Mouse (Mus musculus): ENCODE data around the gene Cdc27. TPM values are rescaled to one million over a fixed set of nuclear protein-coding genes. Genes with fewer than 3 reads are reported as not detected.
"Not testable (repeated sequence)": the region's sequence is repeated elsewhere in the genome, so short reads cannot be mapped to it uniquely, and the experiment has no call there.

The Cdc27 gene
- polyA plus RNA-seq, 1 experiment from 2014 or later: 43.9 TPM

- TF ChIP-seq CTCF (IDR thresholded peaks at IDR 0.05): no peak
- H3K27me3 ChIP-seq: no peaks in the 10 kb centered on the region
- ATAC-seq (no peak), DNase-seq (ENCODE audit: low read depth, low spot score) (no peak)
- POLR2A ChIA-PET: no interaction called here
- in situ Hi-C loops (cut with MboI; ENCODE audit: low pct_unique_long_range_greater_than_20kb): no loop called here
- CTCF ChIA-PET: interaction anchor here (2.1 kb wide), 1 partner anchor 12 kb away, joined by 7 read pairs; no protein-coding TSS in a partner anchor
These were observed 22.1 kb upstream of the Cdc27 start for GRCm38 (mm10) chr11:104572566-104572965.

GRCm38 (mm10) chr11:104572091-104572490 is 21.7 kb upstream of the Cdc27 start:
- H3K27me3 ChIP-seq: no peaks in the 10 kb centered on the region
- ChIA-PET POLR2A (no interaction called here), CTCF (interaction anchor here (2.1 kb wide), 1 partner anchor 12 kb away, joined by 7 read pairs; no protein-coding TSS in a partner anchor)
- ATAC-seq (no peak), DNase-seq (ENCODE audit: low read depth, low spot score) (no peak)
- in situ Hi-C loops (cut with MboI; ENCODE audit: low pct_unique_long_range_greater_than_20kb): no loop called here
- TF ChIP-seq CTCF (IDR thresholded peaks at IDR 0.05): no peak

GRCm38 (mm10) chr11:104571373-104571772 is 21.0 kb upstream of the Cdc27 start:
- DNase-seq (ENCODE audit: low read depth, low spot score); in situ Hi-C loops (cut with MboI; ENCODE audit: low pct_unique_long_range_greater_than_20kb); ATAC-seq; POLR2A ChIA-PET; H3K27me3 ChIP-seq: not testable (repeated sequence)
- CTCF ChIA-PET: interaction anchor here (2.1 kb wide), 1 partner anchor 11 kb away, joined by 7 read pairs; no protein-coding TSS in a partner anchor

- DNase-seq (ENCODE audit: low read depth, low spot score); H3K27me3 ChIP-seq; CTCF ChIA-PET; in situ Hi-C loops (cut with MboI; ENCODE audit: low pct_unique_long_range_greater_than_20kb); ATAC-seq; POLR2A ChIA-PET: not testable (repeated sequence)
These were observed 20.1 kb upstream of the Cdc27 start for GRCm38 (mm10) chr11:104570515-104570914.

- no peaks in the 10 kb centered on the region for H3K27me3 ChIP-seq
- ATAC-seq (no peak), DNase-seq (ENCODE audit: low read depth, low spot score) (no peak)
- ChIA-PET POLR2A (interaction anchor here (0.7 kb wide), 1 partner anchor 614 kb away, joined by 3 read pairs; no protein-coding TSS in a partner anchor), CTCF (no interaction called here)
- in situ Hi-C loops (cut with MboI; ENCODE audit: low pct_unique_long_range_greater_than_20kb): no loop called here
- no peak for TF ChIP-seq CTCF (IDR thresholded peaks at IDR 0.05)
These were observed 17.9 kb upstream of the Cdc27 start for GRCm38 (mm10) chr11:104568326-104568725.

- POLR2A ChIA-PET: interaction anchor here (0.6 to 0.7 kb wide), 2 partner anchors 41 to 615 kb away, joined by 3 read pairs; no protein-coding TSS in a partner anchor
- no peak for TF ChIP-seq CTCF (IDR thresholded peaks at IDR 0.05)
- no peak for DNase-seq (ENCODE audit: low read depth, low spot score)
- H3K27me3 ChIP-seq: no peaks in the 10 kb centered on the region
- in situ Hi-C loops (cut with MboI; ENCODE audit: low pct_unique_long_range_greater_than_20kb): no loop called here
- ATAC-seq: no peak
- CTCF ChIA-PET: interaction anchor here (2.1 kb wide), 1 partner anchor 22 kb away, joined by 8 read pairs; no protein-coding TSS in a partner anchor
These were observed 17.3 kb upstream of the Cdc27 start for GRCm38 (mm10) chr11:104567736-104568135.

- in situ Hi-C loops (cut with MboI; ENCODE audit: low pct_unique_long_range_greater_than_20kb): no loop called here
- ChIA-PET CTCF (interaction anchor here (2.1 kb wide), 1 partner anchor 23 kb away, joined by 8 read pairs; no protein-coding TSS in a partner anchor), POLR2A (no interaction called here)
- DNase-seq (ENCODE audit: low read depth, low spot score): no peak
- no peaks in the 10 kb centered on the region for H3K27me3 ChIP-seq
- no peak for ATAC-seq
- no peak for TF ChIP-seq CTCF (IDR thresholded peaks at IDR 0.05)
These were observed 16.4 kb upstream of the Cdc27 start for GRCm38 (mm10) chr11:104566796-104567195.

- ChIA-PET CTCF (interaction anchor here (2.1 kb wide), 1 partner anchor 24 kb away, joined by 8 read pairs; no protein-coding TSS in a partner anchor), POLR2A (no interaction called here)
- H3K27me3 ChIP-seq: no peaks in the 10 kb centered on the region
- TF ChIP-seq CTCF (IDR thresholded peaks at IDR 0.05): no peak
- ATAC-seq: no peak
- in situ Hi-C loops (cut with MboI; ENCODE audit: low pct_unique_long_range_greater_than_20kb): no loop called here
- no peak for DNase-seq (ENCODE audit: low read depth, low spot score)
These were observed 15.7 kb upstream of the Cdc27 start for GRCm38 (mm10) chr11:104566097-104566496.

GRCm38 (mm10) chr11:104565172-104565571 is 14.8 kb upstream of the Cdc27 start:
- DNase-seq (ENCODE audit: low read depth, low spot score) (no peak), ATAC-seq (no peak)
- in situ Hi-C loops (cut with MboI; ENCODE audit: low pct_unique_long_range_greater_than_20kb): no loop called here
- POLR2A ChIA-PET: interaction anchor here (0.5 kb wide), 1 partner anchor 9 kb away, joined by 7 read pairs; no protein-coding TSS in a partner anchor
- CTCF ChIA-PET: no interaction called here
- H3K27me3 ChIP-seq: no peaks in the 10 kb centered on the region
- no peak for TF ChIP-seq CTCF (IDR thresholded peaks at IDR 0.05)

- DNase-seq (ENCODE audit: low read depth, low spot score) (no peak), ATAC-seq (no peak)
- ChIA-PET CTCF (no interaction called here), POLR2A (no interaction called here)
- H3K27me3 ChIP-seq: no peaks in the 10 kb centered on the region
- in situ Hi-C loops (cut with MboI; ENCODE audit: low pct_unique_long_range_greater_than_20kb): no loop called here
- TF ChIP-seq CTCF (IDR thresholded peaks at IDR 0.05): no peak
These were observed 13.1 kb upstream of the Cdc27 start for GRCm38 (mm10) chr11:104563496-104563895.

GRCm38 (mm10) chr11:104560971-104561370 is 10.6 kb upstream of the Cdc27 start:
- in situ Hi-C loops (cut with MboI; ENCODE audit: low pct_unique_long_range_greater_than_20kb): no loop called here
- CTCF ChIA-PET: interaction anchor here (1.0 to 2.3 kb wide), 3 partner anchors 8 to 12 kb away, joined by 4 to 7 read pairs (median 5); partner anchors contain the start of genes Cdc27 and Myl4
- no peak for TF ChIP-seq CTCF (IDR thresholded peaks at IDR 0.05)
- DNase-seq (ENCODE audit: low read depth, low spot score) (peak; percentile 49), ATAC-seq (peak; percentile 90)
- POLR2A ChIA-PET: no interaction called here
- H3K27me3 ChIP-seq: no peaks in the 10 kb centered on the region
